Mouse (Mus musculus): Measurements from ENCODE around the gene Ubn2.

DNA sequence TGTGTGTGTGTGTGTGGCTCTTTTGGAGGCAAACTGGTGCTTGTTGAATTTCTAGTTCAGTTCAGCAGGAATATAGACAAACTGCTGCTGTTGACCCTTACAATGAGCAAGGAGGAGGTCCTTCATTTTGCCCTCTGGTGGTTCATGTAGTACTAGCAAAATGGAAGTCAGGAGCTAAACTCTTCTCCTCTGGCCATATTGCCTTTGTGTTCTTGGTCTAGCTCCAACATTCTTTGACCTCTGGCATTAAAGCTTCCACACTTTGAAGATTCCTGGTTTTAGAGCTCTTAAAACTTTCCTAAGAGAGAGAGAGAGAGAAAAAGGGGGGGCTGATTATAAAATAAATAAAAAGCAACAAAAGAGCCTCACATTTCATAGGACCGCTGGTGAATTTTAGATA is 78.3 kb downstream of the Ubn2 start:
- TF ChIP-seq POLR2A (IDR thresholded peaks at IDR 0.05; ENCODE audit: insufficient read length, low read depth) (no peak), USF1 (IDR thresholded peaks at IDR 0.05; ENCODE audit: low read depth) (no peak), MAX (IDR thresholded peaks at IDR 0.05; ENCODE audit: low read depth) (no peak), POLR2AphosphoS2 (IDR thresholded peaks at IDR 0.05; ENCODE audit: insufficient read length, low read depth) (no peak)
